Mouse (Mus musculus): ENCODE data around the gene Olfr470. TPM values are rescaled to one million over a fixed set of nuclear protein-coding genes. Genes with fewer than 3 reads are reported as not detected.

Gene Olfr470
- polyA plus RNA-seq, 1 experiment from 2014 or later, result not detected

Other genes starting within 250 kb of the Olfr470 start
- gene 5330417H12Rik, start 222.3 kb downstream of the Olfr470 start, polyA plus RNA-seq (2014; fragmentation: Nextera tagmentation; extraction: Ambion mirVana), result not detected in 2 replicates
- 0.56 TPM in 1 of 2 replicates, not detected in the other for gene Cyb5r2, start 89.5 kb downstream of the Olfr470 start, polyA plus RNA-seq (2014; fragmentation: Nextera tagmentation; extraction: Ambion mirVana)
- not detected in 2 replicates for gene Ovch2, start 46.3 kb downstream of the Olfr470 start, polyA plus RNA-seq (2014; fragmentation: Nextera tagmentation; extraction: Ambion mirVana)
- gene Olfr467, start 35.2 kb downstream of the Olfr470 start, polyA plus RNA-seq (2014; fragmentation: Nextera tagmentation; extraction: Ambion mirVana), result not detected in 2 replicates
- not detected in 2 replicates for gene Olfr469, start 21.9 kb downstream of the Olfr470 start, polyA plus RNA-seq (2014; fragmentation: Nextera tagmentation; extraction: Ambion mirVana)
- gene Olfr472, start 50.4 kb upstream of the Olfr470 start, polyA plus RNA-seq (2014; fragmentation: Nextera tagmentation; extraction: Ambion mirVana), result not detected in 2 replicates
- not detected in 2 replicates for gene Olfr473, start 83.0 kb upstream of the Olfr470 start, polyA plus RNA-seq (2014; fragmentation: Nextera tagmentation; extraction: Ambion mirVana)
- gene Olfr474, start 107.2 kb upstream of the Olfr470 start, polyA plus RNA-seq (2014; fragmentation: Nextera tagmentation; extraction: Ambion mirVana), result not detected in 2 replicates
- not detected in 2 replicates for gene Olfr476, start 117.3 kb upstream of the Olfr470 start, polyA plus RNA-seq (2014; fragmentation: Nextera tagmentation; extraction: Ambion mirVana)
- gene Olfr477, start 139.2 kb upstream of the Olfr470 start, polyA plus RNA-seq (2014; fragmentation: Nextera tagmentation; extraction: Ambion mirVana), result not detected in 2 replicates
- gene Olfr478, start 186.5 kb upstream of the Olfr470 start, polyA plus RNA-seq (2014; fragmentation: Nextera tagmentation; extraction: Ambion mirVana), result not detected in 2 replicates
- gene Olfr479, start 203.2 kb upstream of the Olfr470 start, polyA plus RNA-seq (2014; fragmentation: Nextera tagmentation; extraction: Ambion mirVana), result not detected in 2 replicates
- gene Olfr480, start 219.9 kb upstream of the Olfr470 start, polyA plus RNA-seq (2014; fragmentation: Nextera tagmentation; extraction: Ambion mirVana), result not detected in 2 replicates
- gene Olfr481, start 232.4 kb upstream of the Olfr470 start, polyA plus RNA-seq (2014; fragmentation: Nextera tagmentation; extraction: Ambion mirVana), result not detected in 2 replicates

Measured in midbrain, embryonic 11.5 days (tissue).